Mouse (Mus musculus) kidney, adult 8-10 months (tissue): Measurements from ENCODE around the gene Golga2.
A peak's percentile ranks its signal among the peaks of the same experiment; 100 is the strongest.

Experiments
- DNase-seq, 2 experiments: peaks; one replicate each; pipeline ENCODE4 v3.0.0; 2022

Golga2 gene

GRCm38 (mm10) chr2:32318709-32319585 lies 31.8 kb downstream of the Golga2 start:
- DNase-seq: no peak

GRCm38 (mm10) chr2:32319586-32320580 lies 32.7 kb downstream of the Golga2 start:
- no peak for DNase-seq

- no peak for DNase-seq
Observed at GRCm38 (mm10) chr2:32320721-32321120, 33.5 kb downstream of the Golga2 start.

- peak; percentile 24 to 43 for DNase-seq
Observed at GRCm38 (mm10) chr2:32321591-32322298, 34.6 kb downstream of the Golga2 start.

GRCm38 (mm10) chr2:32322754-32323741 lies 35.9 kb downstream of the Golga2 start:
- no peak for DNase-seq

- DNase-seq: no peak
Observed at GRCm38 (mm10) chr2:32324322-32324721, 37.1 kb downstream of the Golga2 start.

GRCm38 (mm10) chr2:32325342-32325741 lies 38.2 kb downstream of the Golga2 start:
- no peak for DNase-seq

GRCm38 (mm10) chr2:32327200-32327599 lies 40.0 kb downstream of the Golga2 start:
- DNase-seq: no peak

- DNase-seq: no peak
Observed at GRCm38 (mm10) chr2:32328911-32329460, 41.8 kb downstream of the Golga2 start.

GRCm38 (mm10) chr2:32329531-32329930 lies 42.3 kb downstream of the Golga2 start:
- no peak for DNase-seq

- no peak for DNase-seq
Observed at GRCm38 (mm10) chr2:32332159-32332558, 45.0 kb downstream of the Golga2 start.

GRCm38 (mm10) chr2:32335888-32336287 lies 48.7 kb downstream of the Golga2 start:
- no peak for DNase-seq

GRCm38 (mm10) chr2:32339912-32340642 lies 52.9 kb downstream of the Golga2 start:
- peak in 1 of 2 experiments; percentile 32 for DNase-seq

- DNase-seq: no peak
Observed at GRCm38 (mm10) chr2:32340836-32341633, 53.9 kb downstream of the Golga2 start.

GRCm38 (mm10) chr2:32341634-32341939 lies 54.4 kb downstream of the Golga2 start:
- no peak for DNase-seq

- no peak for DNase-seq
Observed at GRCm38 (mm10) chr2:32342039-32342438, 54.9 kb downstream of the Golga2 start.

- no peak for DNase-seq
Observed at GRCm38 (mm10) chr2:32342539-32343350, 55.6 kb downstream of the Golga2 start.

- DNase-seq: no peak
Observed at GRCm38 (mm10) chr2:32343351-32343671, 56.1 kb downstream of the Golga2 start.

GRCm38 (mm10) chr2:32344056-32344455 lies 56.9 kb downstream of the Golga2 start:
- DNase-seq: no peak
